Mouse (Mus musculus) limb, embryonic 14.5 days (tissue): ENCODE data around the gene Sepsecs. TPM values are rescaled to one million over a fixed set of nuclear protein-coding genes. Genes with fewer than 3 reads are reported as not detected.

Source experiments
- ATAC-seq: fragments of 200-750 bp; cut with Nextera tagmentation; 2 replicates; pipeline ENCODE4 v1.8.0; 2017; ENCODE audit warnings: low read depth, moderate number of reproducible peaks, moderate TSS enrichment; ENCODE audit not compliant: low FRiP score
- DNase-seq: peaks from one replicate; pipeline ENCODE4 v3.0.0-alpha.2; 2015; ENCODE audit warnings: low spot score
- H3K27ac ChIP-seq: fragments of 300-500 bp; sonication (generic); replicated peaks from 2 replicates; pipeline ENCODE4 v1.5.1; 2014; ENCODE audit warnings: low read depth, mild to moderate bottlenecking, low read length, moderate library complexity, mixed read lengths
- H3K27me3 ChIP-seq: fragments of 300-500 bp; sonication (generic); 2 replicates; pipeline ENCODE4 v1.6.1; 2014; ENCODE audit warnings: low read length, mixed read lengths; ENCODE audit not compliant: control insufficient read depth, insufficient read depth
- H3K36me3 ChIP-seq: fragments of 300-500 bp; sonication (generic); 2 replicates; pipeline ENCODE4 v1.6.1; 2014; ENCODE audit warnings: mild to moderate bottlenecking, low read length, moderate library complexity, mixed read lengths; ENCODE audit not compliant: control insufficient read depth, insufficient read depth
- H3K4me1 ChIP-seq: fragments of 300-500 bp; sonication (generic); 2 replicates; pipeline ENCODE4 v1.6.1; 2014; ENCODE audit warnings: antibody characterized with exemption, low read length, mixed read lengths; ENCODE audit not compliant: control insufficient read depth, insufficient read depth
- H3K4me2 ChIP-seq: fragments of 300-500 bp; sonication (generic); replicated peaks from 2 replicates; pipeline ENCODE4 v1.6.1; 2014; ENCODE audit warnings: low read depth, mild to moderate bottlenecking, low read length, moderate library complexity; ENCODE audit not compliant: severe bottlenecking
- H3K4me3 ChIP-seq: fragments of 300-500 bp; sonication (generic); replicated peaks from 2 replicates; pipeline ENCODE4 v1.5.1; 2014; ENCODE audit warnings: low read length
- H3K9ac ChIP-seq: fragments of 300-500 bp; sonication (generic); 2 replicates; pipeline ENCODE4 v1.6.1; 2014; ENCODE audit warnings: mild to moderate bottlenecking, low read depth, low read length, moderate library complexity; ENCODE audit not compliant: severe bottlenecking
- H3K9me3 ChIP-seq: fragments of 300-500 bp; sonication (generic); 2 replicates; pipeline ENCODE4 v1.6.1; 2016; ENCODE audit warnings: low read length; ENCODE audit not compliant: control insufficient read depth
- POLR2A ChIP-seq: fragments of 200-500 bp; IDR thresholded peaks from 2 replicates; pipeline ENCODE4 v1.8.0; 2012; ENCODE audit warnings: inconsistent platforms, mild to moderate bottlenecking, moderate library complexity, borderline replicate concordance; ENCODE audit not compliant: insufficient read depth, insufficient read length; ENCODE audit errors: extremely low read depth
- WGBS: fragments of 180-500 bp; shearing (Covaris S2); extraction: QIAGEN DNeasy Blood & Tissue Kit; methylation state at CpG from one replicate; pipeline ENCODE4 v1.1.7; 2014; 5-methylcytosine and 5-hydroxymethylcytosine counted together
- polyA plus RNA-seq, 2 experiments: library from polyadenylated mRNA; depleted of rRNA in 1 of 2; stranded (reverse) in 1 of 2; unstranded in 1 of 2; fragments of >200 nt; fragmentation: Nextera tagmentation in 1 of 2; extraction: Ambion mirVana in 1 of 2; gene quantifications; 2 replicates each; pipeline versions ENCODE4 v1.2.1 to v1.2.3; 2012 to 2014

The Sepsecs gene
- polyA plus RNA-seq, 2 experiments = 8.0 to 9.5 TPM

- no peaks in the 10 kb centered on the region for H3K36me3 ChIP-seq
- DNase-seq (no peak), ATAC-seq (no peak)
- TF ChIP-seq POLR2A = no peak
- no peaks in the 10 kb centered on the region for H3K27me3 ChIP-seq
- no peak overlapping the region for H3K4me2 ChIP-seq
- no peak overlapping the region for H3K27ac ChIP-seq
- no peaks in the 10 kb centered on the region for H3K4me1 ChIP-seq
- no peaks in the 10 kb centered on the region for H3K9me3 ChIP-seq
- WGBS = 88% methylated on average over 1 of the region's 1 CpGs
- no peak overlapping the region for H3K9ac ChIP-seq
- no peak overlapping the region for H3K4me3 ChIP-seq
These were observed 27.8 kb upstream of the Sepsecs start for GRCm38 (mm10) chr5:52697291-52697690.

GRCm38 (mm10) chr5:52687741-52688455, 18.4 kb upstream of the Sepsecs start:
- Histone ChIP-seq H3K4me2 (no peak overlapping the region), H3K9me3 (no peaks in the 10 kb centered on the region), H3K4me3 (no peak overlapping the region), H3K36me3 (no peaks in the 10 kb centered on the region), H3K9ac (no peak overlapping the region), H3K27me3 (no peaks in the 10 kb centered on the region), H3K4me1 (no peaks in the 10 kb centered on the region), H3K27ac (no peak overlapping the region)
- WGBS = 62% methylated on average over 6 of the region's 6 CpGs
- DNase-seq (no peak), ATAC-seq (no peak)
- no peak for TF ChIP-seq POLR2A

GRCm38 (mm10) chr5:52681111-52681510, 11.6 kb upstream of the Sepsecs start:
- Histone ChIP-seq H3K36me3 (no peaks in the 10 kb centered on the region), H3K4me3 (no peak overlapping the region), H3K27ac (no peak overlapping the region), H3K9ac (no peak overlapping the region), H3K9me3 (no peaks in the 10 kb centered on the region), H3K27me3 (no peaks in the 10 kb centered on the region), H3K4me2 (no peak overlapping the region), H3K4me1 (no peaks in the 10 kb centered on the region)
- 55% methylated on average over 4 of the region's 4 CpGs for WGBS
- TF ChIP-seq POLR2A = no peak
- no peak for ATAC-seq
- no peak for DNase-seq

GRCm38 (mm10) chr5:52680191-52680590, 10.7 kb upstream of the Sepsecs start:
- Histone ChIP-seq H3K9ac (no peak overlapping the region), H3K27me3 (no peaks in the 10 kb centered on the region), H3K4me3 (no peak overlapping the region), H3K4me2 (no peak overlapping the region), H3K36me3 (no peaks in the 10 kb centered on the region), H3K27ac (no peak overlapping the region), H3K4me1 (no peaks in the 10 kb centered on the region), H3K9me3 (no peaks in the 10 kb centered on the region)
- ATAC-seq (no peak), DNase-seq (no peak)
- WGBS = 69% methylated on average over 4 of the region's 4 CpGs
- no peak for TF ChIP-seq POLR2A

GRCm38 (mm10) chr5:52678498-52679070, 9.1 kb upstream of the Sepsecs start:
- H3K4me2 ChIP-seq = no peak overlapping the region
- DNase-seq (no peak), ATAC-seq (no peak)
- H3K9ac ChIP-seq = no peak overlapping the region
- H3K27ac ChIP-seq = no peak overlapping the region
- no peaks in the 10 kb centered on the region for H3K9me3 ChIP-seq
- 82% methylated on average over 5 of the region's 5 CpGs for WGBS
- H3K27me3 ChIP-seq = no peaks in the 10 kb centered on the region
- no peaks in the 10 kb centered on the region for H3K36me3 ChIP-seq
- no peak for TF ChIP-seq POLR2A
- H3K4me1 ChIP-seq = no peaks in the 10 kb centered on the region
- no peak overlapping the region for H3K4me3 ChIP-seq
